Mouse (Mus musculus) thymus, adult 2 months (tissue): ENCODE measurements around the gene Zcchc24.

Source experiments
- CTCF ChIP-seq: fragments of 200-500 bp; IDR thresholded peaks from 2 replicates; pipeline ENCODE4 v1.5.1; 2012; ENCODE audit warnings: mild to moderate bottlenecking, control low read depth, low read length, moderate library complexity, borderline replicate concordance; ENCODE audit not compliant: control insufficient read depth, poor library complexity, insufficient read depth; ENCODE audit errors: extremely low read depth
- POLR2A ChIP-seq: fragments of 200-500 bp; IDR thresholded peaks from 2 replicates; pipeline ENCODE4 v1.6.1; 2012; ENCODE audit warnings: mild to moderate bottlenecking, low read length, control low read depth, moderate library complexity; ENCODE audit not compliant: control insufficient read depth, poor library complexity, insufficient read depth; ENCODE audit errors: extremely low read depth

DNA sequence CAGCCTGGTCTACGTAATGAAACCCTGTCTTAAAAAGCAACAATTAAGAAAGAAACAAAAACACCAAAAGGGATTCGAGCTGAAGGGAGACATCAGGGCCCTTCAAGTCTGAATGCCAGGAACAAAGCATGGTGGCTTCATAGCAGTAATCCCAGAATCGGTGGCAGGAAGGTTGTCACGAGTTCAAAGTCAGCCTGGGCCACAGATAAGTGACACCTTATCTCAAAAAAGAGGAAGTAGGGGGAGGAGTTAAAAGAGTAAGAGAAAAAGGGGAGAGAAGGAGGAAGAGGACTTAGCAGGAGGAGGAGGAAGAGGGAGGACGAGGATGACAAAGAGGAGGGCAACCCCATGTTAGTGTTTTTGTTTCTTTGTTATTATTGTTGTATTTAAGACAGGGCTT lies 19.4 kb upstream of the Zcchc24 start:
- TF ChIP-seq CTCF (no peak), POLR2A (no peak)
